In genomic region chr4:32083456-32083855, GRCm38 (mm10) we compare ENCODE assay signal across 22 mouse cellular contexts.
DNase-seq lines count a peak whose midpoint lies in the region; ATAC-seq lines count a peak whose summit lies in the region.
"Had no signal": no experiment of that assay in that cellular context is flagged by ENCODE, and none has a peak within 500 bp of the region (broad histone marks: within the 10 kb centered on the region; RNA-seq: fewer than 3 reads in every experiment).

No protein-coding gene starts in this region.

- H3K27ac ChIP-seq in forebrain, embryonic 14.5 days (ENCODE audit: low read depth, low read length), result no peak overlapping the region
- H3K27ac ChIP-seq in forebrain, embryonic 15.5 days (replicated peaks), result no peak overlapping the region
- peak overlapping the region; percentile 3 for H3K27ac ChIP-seq in hindbrain, embryonic 12.5 days
- no peak overlapping the region for H3K27ac ChIP-seq in heart, embryonic 12.5 days (ENCODE audit: poor library complexity, severe bottlenecking)
- H3K27ac ChIP-seq: embryonic facial prominence, embryonic 12.5 days; heart, adult 2 months; heart, embryonic 15.5 days; limb, embryonic 15.5 days had no signal

- no peaks in the 10 kb centered on the region for H3K9me3 ChIP-seq in forebrain, embryonic 14.5 days (replicated peaks; ENCODE audit: control insufficient read depth, low read length)
- H3K9me3 ChIP-seq in forebrain, embryonic 15.5 days, result no peaks in the 10 kb centered on the region
- H3K9me3 ChIP-seq in hindbrain, embryonic 12.5 days (replicated peaks), result no peaks in the 10 kb centered on the region
- no peaks in the 10 kb centered on the region for H3K9me3 ChIP-seq in heart, embryonic 12.5 days (replicated peaks)
- H3K9me3 ChIP-seq: embryonic facial prominence, embryonic 12.5 days; G1E; heart, embryonic 15.5 days; limb, embryonic 15.5 days had no signal

- DNase-seq in forebrain, embryonic 14.5 days (ENCODE audit: low spot score), result peak; percentile 17
- DNase-seq in Muller cell, postnatal 12 days (ENCODE audit: inconsistent ontology term), result peak; percentile 71
- peak; percentile 33 for DNase-seq in mesoderm, embryonic 11.5 days (ENCODE audit: low read depth, low spot score)
- DNase-seq in cerebellum, adult 9-10 months, result no peak
- DNase-seq: adrenal gland, postnatal 25 days; cerebellum, adult 11-12 months; gastrocnemius, postnatal 25 days; heart, adult 2 months; kidney, adult 11 months; liver, postnatal 0 days; lung, postnatal 10 days; right cerebral cortex, postnatal 14 days; spleen, adult 18-20 months; thymus, postnatal 25 days had no signal

- no peaks in the 10 kb centered on the region for H3K36me3 ChIP-seq in forebrain, embryonic 14.5 days (ENCODE audit: control insufficient read depth, insufficient read depth, low read length)
- no peaks in the 10 kb centered on the region for H3K36me3 ChIP-seq in forebrain, embryonic 15.5 days
- H3K36me3 ChIP-seq in hindbrain, embryonic 12.5 days, result no peaks in the 10 kb centered on the region
- no peaks in the 10 kb centered on the region for H3K36me3 ChIP-seq in heart, embryonic 12.5 days
- H3K36me3 ChIP-seq: embryonic facial prominence, embryonic 12.5 days; G1E; heart, embryonic 15.5 days; limb, embryonic 15.5 days had no signal

- no peaks in the 10 kb centered on the region for H3K27me3 ChIP-seq in forebrain, embryonic 14.5 days (replicated peaks; ENCODE audit: control insufficient read depth, insufficient read depth, low read length)
- no peaks in the 10 kb centered on the region for H3K27me3 ChIP-seq in forebrain, embryonic 15.5 days
- H3K27me3 ChIP-seq in hindbrain, embryonic 12.5 days, result no peaks in the 10 kb centered on the region
- H3K27me3 ChIP-seq in heart, embryonic 12.5 days (replicated peaks), result no peaks in the 10 kb centered on the region
- H3K27me3 ChIP-seq: embryonic facial prominence, embryonic 12.5 days; heart, embryonic 15.5 days; limb, embryonic 15.5 days had no signal

- no peak overlapping the region for H3K4me3 ChIP-seq in forebrain, embryonic 14.5 days (ENCODE audit: low read depth, low read length)
- no peak overlapping the region for H3K4me3 ChIP-seq in forebrain, embryonic 15.5 days
- no peak overlapping the region for H3K4me3 ChIP-seq in hindbrain, embryonic 12.5 days
- H3K4me3 ChIP-seq in heart, embryonic 12.5 days, result no peak overlapping the region
- H3K4me3 ChIP-seq: embryonic facial prominence, embryonic 12.5 days; heart, adult 2 months; heart, embryonic 15.5 days; limb, embryonic 15.5 days had no signal

- no peak overlapping the region for H3K4me2 ChIP-seq in forebrain, embryonic 14.5 days (ENCODE audit: low read length)
- H3K4me2 ChIP-seq in forebrain, embryonic 15.5 days (replicated peaks), result no peak overlapping the region
- H3K4me2 ChIP-seq in hindbrain, embryonic 12.5 days (replicated peaks), result no peak overlapping the region
- H3K4me2 ChIP-seq in heart, embryonic 12.5 days, result no peak overlapping the region
- H3K4me2 ChIP-seq: embryonic facial prominence, embryonic 12.5 days; heart, embryonic 15.5 days; limb, embryonic 15.5 days had no signal

- H3K9ac ChIP-seq in forebrain, embryonic 14.5 days (ENCODE audit: low read length), result no peak overlapping the region
- H3K9ac ChIP-seq in forebrain, embryonic 15.5 days (replicated peaks), result no peak overlapping the region
- no peak overlapping the region for H3K9ac ChIP-seq in hindbrain, embryonic 12.5 days
- no peak overlapping the region for H3K9ac ChIP-seq in heart, embryonic 12.5 days
- H3K9ac ChIP-seq: embryonic facial prominence, embryonic 12.5 days; heart, embryonic 15.5 days; limb, embryonic 15.5 days; liver, postnatal 0 days had no signal

- no peaks in the 10 kb centered on the region for H3K4me1 ChIP-seq in forebrain, embryonic 14.5 days (ENCODE audit: control insufficient read depth, insufficient read depth, low read length)
- H3K4me1 ChIP-seq in forebrain, embryonic 15.5 days, result no peaks in the 10 kb centered on the region
- H3K4me1 ChIP-seq in hindbrain, embryonic 12.5 days, result 0 out of 2 replicates have a peak, but pooled peaks cover 9% of the 10 kb centered on the region
- no peaks in the 10 kb centered on the region for H3K4me1 ChIP-seq in heart, embryonic 12.5 days (replicated peaks)
- H3K4me1 ChIP-seq: embryonic facial prominence, embryonic 12.5 days; heart, embryonic 15.5 days; limb, embryonic 15.5 days had no signal

- ATAC-seq in forebrain, embryonic 14.5 days, result no peak
- no peak for ATAC-seq in forebrain, embryonic 15.5 days (replicated peaks)
- ATAC-seq in hindbrain, embryonic 12.5 days (ENCODE audit: low FRiP score), result no peak
- ATAC-seq in heart, embryonic 12.5 days (ENCODE audit: insufficient number of reproducible peaks, low FRiP score), result no peak
- ATAC-seq: liver, postnatal 0 days; midbrain, embryonic 16.5 days had no signal

- WGBS in forebrain, embryonic 14.5 days, result 32% methylated on average over 8 of the region's 8 CpGs
- WGBS in forebrain, embryonic 15.5 days, result 23% methylated on average over 8 of the region's 8 CpGs
- 37% methylated on average over 8 of the region's 8 CpGs for WGBS in hindbrain, embryonic 12.5 days
- 70% methylated on average over 8 of the region's 8 CpGs for whole genome bisulfite sequencing in heart, embryonic 12.5 days
